Mouse (Mus musculus): Measurements from ENCODE around the gene Myo18b. TPM values are rescaled to one million over a fixed set of nuclear protein-coding genes. Genes with fewer than 3 reads are reported as not detected.

Gene Myo18b
- polyA plus RNA-seq, 1 experiment from 2014 or later = 2.0 TPM

DNA sequence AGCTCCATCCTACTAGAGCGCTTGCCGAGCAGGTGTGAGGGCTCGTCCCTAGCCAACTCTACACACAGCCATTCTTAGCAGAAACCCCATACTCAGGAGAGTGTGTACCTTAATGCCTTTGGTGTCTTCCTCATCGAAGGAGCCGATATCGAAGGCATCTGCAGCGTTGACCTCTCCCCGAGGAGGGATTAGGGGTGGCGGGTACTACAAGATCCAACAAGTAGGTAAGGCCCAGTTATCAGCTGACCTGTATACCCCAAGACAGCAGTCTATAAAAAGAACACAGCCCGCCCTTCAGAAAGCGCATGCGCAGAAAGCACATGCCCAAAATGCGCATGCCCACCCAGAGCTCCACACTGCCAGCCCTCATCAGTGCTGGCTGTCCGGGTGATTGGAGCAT, 27.7 kb upstream of the Myo18b start:
- Histone ChIP-seq H3K4me1 (peaks cover 5% of the 10 kb centered on the region; the same call in 1 of the 2 replicates), H3K9ac (no peak overlapping the region), H3K36me3 (0 out of 2 replicates have a peak, but pooled peaks cover 7% of the 10 kb centered on the region), H3K27ac (no peak overlapping the region), H3K4me2 (no peak overlapping the region), H3K4me3 (no peak overlapping the region), H3K27me3 (no peaks in the 10 kb centered on the region), H3K9me3 (no peaks in the 10 kb centered on the region)
- 93% methylated on average over 14 of the region's 14 CpGs for WGBS
- no peak for ATAC-seq (ENCODE audit: insufficient number of reproducible peaks, low FRiP score, low TSS enrichment, low read depth)

DNA sequence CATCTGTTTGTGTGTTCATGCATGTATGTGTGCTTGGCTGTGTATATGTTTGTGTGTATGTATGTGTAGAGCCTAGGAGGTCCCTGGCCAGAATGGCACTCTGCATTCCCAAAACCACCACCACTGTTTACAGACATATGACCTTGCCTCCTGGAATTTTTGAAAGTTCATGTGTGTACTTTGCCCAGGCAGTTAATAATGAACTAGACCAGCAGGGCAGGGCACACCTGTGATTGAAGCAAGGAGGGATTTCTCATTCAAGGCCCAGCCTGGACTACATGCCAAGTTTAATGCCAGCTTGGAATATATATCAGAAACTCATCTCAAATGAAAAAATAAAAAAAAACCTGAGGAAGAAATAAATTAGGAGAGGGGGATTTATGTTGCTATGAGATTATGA, 25.8 kb upstream of the Myo18b start:
- no peaks in the 10 kb centered on the region for H3K27me3 ChIP-seq

GRCm38 (mm10) chr5:112910381-112910780, 14.2 kb upstream of the Myo18b start:
- no peaks in the 10 kb centered on the region for H3K9me3 ChIP-seq
- no peak for ATAC-seq (ENCODE audit: insufficient number of reproducible peaks, low FRiP score, low TSS enrichment, low read depth)
- 68% methylated on average over 5 of the region's 5 CpGs for WGBS
- H3K4me1 ChIP-seq = no peaks in the 10 kb centered on the region
- no peaks in the 10 kb centered on the region for H3K27me3 ChIP-seq
- no peak overlapping the region for H3K4me3 ChIP-seq
- no peak overlapping the region for H3K27ac ChIP-seq
- H3K36me3 ChIP-seq = 0 out of 2 replicates have a peak, but pooled peaks cover 5% of the 10 kb centered on the region
- no peak overlapping the region for H3K9ac ChIP-seq
- H3K4me2 ChIP-seq = no peak overlapping the region

More for the DNA sequence above, 25.8 kb upstream of the Myo18b start:
- Histone ChIP-seq H3K4me3 (no peak overlapping the region), H3K27ac (no peak overlapping the region), H3K4me1 (no peaks in the 10 kb centered on the region), H3K4me2 (no peak overlapping the region), H3K36me3 (0 out of 2 replicates have a peak, but pooled peaks cover 7% of the 10 kb centered on the region), H3K9ac (no peak overlapping the region), H3K9me3 (no peaks in the 10 kb centered on the region)
- ATAC-seq (ENCODE audit: insufficient number of reproducible peaks, low FRiP score, low TSS enrichment, low read depth) = no peak

GRCm38 (mm10) chr5:112908169-112908614, 12.0 kb upstream of the Myo18b start:
- no peak for ATAC-seq (ENCODE audit: insufficient number of reproducible peaks, low FRiP score, low TSS enrichment, low read depth)
- Histone ChIP-seq H3K4me1 (no peaks in the 10 kb centered on the region), H3K27ac (no peak overlapping the region), H3K4me2 (no peak overlapping the region), H3K9ac (no peak overlapping the region), H3K9me3 (no peaks in the 10 kb centered on the region), H3K36me3 (no peaks in the 10 kb centered on the region), H3K27me3 (no peaks in the 10 kb centered on the region), H3K4me3 (no peak overlapping the region)
- WGBS = 23% methylated on average over 2 of the region's 2 CpGs

DNA sequence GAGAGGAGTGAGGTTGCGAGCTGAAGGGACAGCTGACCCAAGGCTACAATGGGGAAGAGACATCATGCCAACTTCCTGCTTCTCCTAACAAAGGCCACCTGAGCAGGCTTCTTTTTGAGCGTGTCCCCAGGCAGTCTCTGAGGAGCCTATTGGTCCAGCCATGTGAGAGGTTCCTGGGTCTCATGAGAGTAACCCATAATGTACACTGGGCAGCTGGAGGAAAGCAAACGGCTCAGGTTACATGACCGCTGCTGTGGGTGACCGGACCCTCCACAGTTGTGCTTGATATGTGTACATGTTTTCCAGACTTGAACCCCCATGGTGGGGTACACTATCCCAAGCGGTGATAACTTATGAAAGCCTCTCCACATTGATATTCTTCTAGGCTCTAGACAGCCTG, 11.3 kb upstream of the Myo18b start:
- Histone ChIP-seq H3K27ac (no peak overlapping the region), H3K27me3 (no peaks in the 10 kb centered on the region), H3K36me3 (no peaks in the 10 kb centered on the region), H3K4me3 (no peak overlapping the region), H3K4me2 (no peak overlapping the region), H3K4me1 (no peaks in the 10 kb centered on the region), H3K9ac (no peak overlapping the region), H3K9me3 (no peaks in the 10 kb centered on the region)
- 53% methylated on average over 6 of the region's 6 CpGs for WGBS
- no peak for ATAC-seq (ENCODE audit: insufficient number of reproducible peaks, low FRiP score, low TSS enrichment, low read depth)

DNA sequence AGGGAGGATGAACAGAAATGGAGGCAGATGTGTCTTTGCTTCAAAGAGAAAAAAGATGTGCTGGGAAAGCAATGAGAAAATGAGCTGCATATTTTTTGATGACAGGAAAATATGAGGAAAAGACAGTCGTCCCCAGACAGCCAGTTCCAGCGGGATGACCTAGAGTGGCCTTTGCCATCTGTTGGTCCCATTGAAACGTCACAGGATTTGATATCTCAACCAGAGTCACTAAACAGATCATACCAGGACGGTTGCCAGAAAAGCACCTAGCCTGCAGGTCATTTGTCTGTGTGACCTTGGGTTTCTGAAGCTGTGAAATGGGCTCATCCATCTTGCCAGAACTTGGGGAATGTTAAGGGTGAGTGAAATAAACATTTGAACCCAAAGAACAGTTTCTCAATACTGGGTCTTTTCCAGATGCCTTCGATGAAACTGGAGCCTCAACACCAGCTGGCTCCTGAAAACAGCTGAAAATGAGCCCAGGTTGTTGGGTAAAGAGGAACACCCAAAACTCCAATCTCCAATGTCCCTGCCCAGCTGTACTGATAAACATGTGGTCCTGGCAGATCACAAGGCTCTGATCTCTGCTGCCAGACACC, 2.6 kb downstream of the Myo18b start:
- no peak overlapping the region for H3K4me2 ChIP-seq
- 56% methylated on average over 5 of the region's 5 CpGs for WGBS
- no peak for ATAC-seq (ENCODE audit: insufficient number of reproducible peaks, low FRiP score, low TSS enrichment, low read depth)
- no peak overlapping the region for H3K27ac ChIP-seq
- no peaks in the 10 kb centered on the region for H3K4me1 ChIP-seq
- H3K9me3 ChIP-seq = no peaks in the 10 kb centered on the region; the same call in 1 of the 2 replicates
- no peak overlapping the region for H3K9ac ChIP-seq
- no peaks in the 10 kb centered on the region for H3K27me3 ChIP-seq
- H3K4me3 ChIP-seq = no peak overlapping the region
- no peaks in the 10 kb centered on the region for H3K36me3 ChIP-seq

GRCm38 (mm10) chr5:112892411-112892810, 3.8 kb downstream of the Myo18b start:
- no peaks in the 10 kb centered on the region for H3K36me3 ChIP-seq
- H3K9me3 ChIP-seq = no peaks in the 10 kb centered on the region; the same call in 1 of the 2 replicates
- no peak overlapping the region for H3K4me2 ChIP-seq
- ATAC-seq (ENCODE audit: insufficient number of reproducible peaks, low FRiP score, low TSS enrichment, low read depth) = no peak
- H3K9ac ChIP-seq = no peak overlapping the region
- H3K4me3 ChIP-seq = no peak overlapping the region
- H3K4me1 ChIP-seq = no peaks in the 10 kb centered on the region
- H3K27me3 ChIP-seq = no peaks in the 10 kb centered on the region
- no peak overlapping the region for H3K27ac ChIP-seq

- WGBS = 46% methylated on average over 7 of the region's 7 CpGs
- H3K9me3 ChIP-seq = no peaks in the 10 kb centered on the region; the same call in 1 of the 2 replicates
- no peak overlapping the region for H3K4me3 ChIP-seq
- H3K9ac ChIP-seq = no peak overlapping the region
- ATAC-seq (ENCODE audit: insufficient number of reproducible peaks, low FRiP score, low TSS enrichment, low read depth) = no peak
- H3K4me1 ChIP-seq = peaks cover 4% of the 10 kb centered on the region
- no peak overlapping the region for H3K27ac ChIP-seq
- no peaks in the 10 kb centered on the region for H3K36me3 ChIP-seq
- no peak overlapping the region for H3K4me2 ChIP-seq
- H3K27me3 ChIP-seq = no peaks in the 10 kb centered on the region
Observed at GRCm38 (mm10) chr5:112888651-112889050, 7.5 kb downstream of the Myo18b start.

DNA sequence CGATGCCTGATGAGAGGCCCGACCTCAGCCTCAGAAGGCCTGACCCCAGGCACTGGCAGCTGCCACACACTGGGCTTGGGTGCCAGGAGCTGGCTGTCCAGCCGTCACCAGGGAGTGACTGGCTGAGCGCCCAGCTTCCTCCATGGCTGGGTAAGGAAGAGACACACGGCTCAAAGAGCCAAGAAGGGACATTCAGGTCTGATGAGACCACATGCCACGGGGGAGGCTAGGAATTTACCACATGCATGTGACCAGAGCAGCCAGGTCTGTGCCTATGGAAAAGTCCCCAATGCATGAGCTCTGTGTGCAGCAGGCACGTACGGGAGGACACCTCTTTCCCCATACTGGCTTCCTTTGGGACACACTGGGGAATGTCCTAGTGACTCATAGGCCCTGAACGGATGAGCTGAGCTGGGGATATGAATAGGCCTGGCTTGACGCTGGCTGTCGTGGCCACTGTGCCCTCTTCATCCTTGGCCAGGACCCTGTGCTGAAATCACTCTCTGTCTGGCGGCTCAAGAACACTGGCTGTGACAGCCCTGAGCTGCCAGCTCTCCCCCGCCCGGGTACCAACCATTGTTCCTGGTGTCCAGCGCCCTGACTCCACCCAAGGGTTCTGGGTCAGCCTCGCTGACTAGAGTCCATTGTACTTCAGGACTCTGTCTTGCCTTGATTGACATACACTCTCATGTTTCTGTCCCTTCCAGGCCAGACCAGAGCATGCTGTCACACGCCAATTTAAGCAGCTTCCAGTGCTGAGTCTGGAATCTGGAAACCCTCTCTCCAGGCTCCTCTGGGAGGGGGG, 9.3 kb downstream of the Myo18b start:
- Histone ChIP-seq H3K4me1 (peaks cover 4% of the 10 kb centered on the region), H3K4me2 (no peak overlapping the region), H3K9ac (no peak overlapping the region), H3K27me3 (no peaks in the 10 kb centered on the region), H3K27ac (no peak overlapping the region), H3K4me3 (no peak overlapping the region), H3K9me3 (no peaks in the 10 kb centered on the region), H3K36me3 (no peaks in the 10 kb centered on the region)
- ATAC-seq (ENCODE audit: insufficient number of reproducible peaks, low FRiP score, low TSS enrichment, low read depth) = no peak
- 61% methylated on average over 17 of the region's 17 CpGs for WGBS

DNA sequence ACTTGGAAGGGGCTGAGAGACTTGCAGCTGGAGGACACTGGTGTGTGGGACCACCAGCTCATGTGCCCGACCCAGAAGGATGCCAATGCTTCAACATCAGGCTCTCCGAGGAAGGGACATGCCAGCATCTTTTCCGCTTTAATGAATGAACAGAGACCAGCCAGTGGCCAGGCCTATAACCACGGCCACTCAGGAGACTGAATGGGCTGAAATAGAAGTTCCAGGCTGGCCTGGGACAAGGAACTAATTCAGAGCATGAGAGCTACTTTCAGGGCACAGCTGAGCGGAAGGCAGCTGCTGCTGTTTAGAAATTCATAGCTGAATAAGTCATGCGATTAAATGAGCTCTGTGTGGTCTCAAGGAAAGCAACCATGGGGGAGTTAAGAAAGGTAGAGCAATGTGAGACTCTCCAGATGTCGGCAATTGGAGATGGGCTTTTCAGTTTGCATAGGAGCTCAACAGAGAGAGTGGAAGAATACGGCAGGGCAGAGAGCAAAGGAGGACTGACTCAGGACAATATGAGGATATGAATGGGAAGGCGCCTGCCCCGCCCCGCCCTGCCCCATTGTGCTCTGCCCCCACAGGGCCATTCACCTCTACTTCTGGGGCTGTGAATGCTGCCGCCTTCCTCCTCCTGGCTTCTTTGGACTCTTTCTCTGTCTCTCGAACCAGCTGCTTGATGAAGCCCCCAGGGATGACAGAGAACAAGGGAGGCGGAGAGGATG, 18.6 kb downstream of the Myo18b start:
- Histone ChIP-seq H3K4me2 (no peak overlapping the region), H3K4me3 (no peak overlapping the region), H3K4me1 (0 out of 2 replicates have a peak, but pooled peaks cover 7% of the 10 kb centered on the region), H3K9me3 (no peaks in the 10 kb centered on the region), H3K9ac (no peak overlapping the region), H3K36me3 (no peaks in the 10 kb centered on the region), H3K27me3 (peaks cover 7% of the 10 kb centered on the region; the same call in 1 of the 2 replicates), H3K27ac (no peak overlapping the region)
- ATAC-seq (ENCODE audit: insufficient number of reproducible peaks, low FRiP score, low TSS enrichment, low read depth) = no peak
- 55% methylated on average over 14 of the region's 14 CpGs for WGBS

- no peaks in the 10 kb centered on the region for H3K9me3 ChIP-seq
- 0 out of 2 replicates have a peak, but pooled peaks cover 7% of the 10 kb centered on the region for H3K4me1 ChIP-seq
- ATAC-seq (ENCODE audit: insufficient number of reproducible peaks, low FRiP score, low TSS enrichment, low read depth) = no peak
- peaks cover 7% of the 10 kb centered on the region; the same call in 1 of the 2 replicates for H3K27me3 ChIP-seq
- H3K9ac ChIP-seq = no peak overlapping the region
- WGBS = 23% methylated on average over 4 of the region's 4 CpGs
- H3K4me2 ChIP-seq = no peak overlapping the region
- no peak overlapping the region for H3K4me3 ChIP-seq
- no peaks in the 10 kb centered on the region for H3K36me3 ChIP-seq
- H3K27ac ChIP-seq = no peak overlapping the region; the same call in 1 of the 2 replicates
Observed at GRCm38 (mm10) chr5:112876846-112877390, 19.2 kb downstream of the Myo18b start.
